Mouse (Mus musculus): ENCODE data around the gene Evx2. TPM values are rescaled to one million over a fixed set of nuclear protein-coding genes. Genes with fewer than 3 reads are reported as not detected.

The Evx2 gene
- total RNA-seq, 2 experiments from 2014 or later: 0.07 TPM; not detected in 1

DNA sequence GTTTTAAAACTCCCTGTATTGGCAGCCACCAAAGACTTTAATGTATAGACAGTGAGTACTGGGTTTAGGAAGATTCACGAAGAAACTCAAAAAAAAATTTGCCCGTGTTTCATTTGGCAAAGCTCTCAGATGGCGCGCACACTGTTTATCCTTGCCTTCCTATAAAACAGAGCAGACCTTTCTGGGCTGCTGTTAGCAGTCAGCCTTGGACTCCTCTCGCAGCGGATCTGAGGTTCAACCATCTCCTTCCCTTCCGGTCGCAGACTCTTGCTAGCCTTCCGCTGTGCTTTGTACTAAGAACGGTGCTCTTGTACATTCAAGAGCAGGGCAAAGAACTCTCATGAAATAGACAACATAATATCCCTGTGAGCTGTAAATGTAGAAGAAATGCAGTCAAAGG, 39.0 kb downstream of the Evx2 start:
- DNase-seq: no peak

DNA sequence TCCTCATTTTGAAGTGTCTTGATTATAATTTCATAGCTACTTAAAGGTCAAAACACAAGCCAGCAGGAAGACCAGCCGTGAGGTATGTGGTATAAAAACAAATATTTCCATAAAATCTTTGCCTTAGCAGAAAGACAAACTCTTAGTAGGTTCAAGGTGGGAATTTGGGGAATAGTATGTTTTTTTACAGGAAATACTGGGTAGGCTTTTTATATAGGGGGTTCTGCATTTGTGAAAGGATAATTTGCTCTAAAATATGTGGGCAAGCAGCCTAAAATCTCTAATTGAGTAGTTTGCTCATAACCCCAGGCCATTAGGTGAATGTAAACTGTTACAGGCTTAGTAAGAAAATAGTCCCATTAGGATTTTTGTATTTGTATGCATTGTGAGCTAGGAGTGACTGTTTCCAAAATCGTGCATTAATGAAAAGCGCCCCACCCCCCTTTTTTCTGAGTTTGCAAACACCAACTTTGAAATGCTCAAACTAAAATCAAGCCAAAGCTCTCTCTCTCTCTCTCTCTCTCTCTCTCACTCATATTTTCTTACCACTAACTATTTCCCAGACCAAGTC, 39.6 kb downstream of the Evx2 start:
- no peak for DNase-seq

DNA sequence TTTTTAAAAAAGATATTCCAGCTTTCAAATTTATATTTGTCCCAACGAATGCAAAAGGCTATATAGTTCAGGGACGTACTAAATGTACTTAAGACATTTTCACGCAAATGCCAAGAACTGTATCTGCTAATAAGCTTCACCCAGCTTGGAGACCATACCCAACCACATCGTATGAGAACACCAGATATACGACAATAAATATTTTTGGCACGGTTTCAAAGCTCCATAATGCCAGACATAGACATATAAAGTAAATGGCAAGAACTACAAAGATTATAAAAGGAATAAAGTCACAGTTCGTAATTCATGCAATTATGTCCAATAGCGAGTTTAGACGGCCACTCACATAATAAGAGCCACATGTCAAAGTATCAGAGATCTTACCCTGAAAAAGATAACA, 41.7 kb downstream of the Evx2 start:
- no peak for DNase-seq

DNA sequence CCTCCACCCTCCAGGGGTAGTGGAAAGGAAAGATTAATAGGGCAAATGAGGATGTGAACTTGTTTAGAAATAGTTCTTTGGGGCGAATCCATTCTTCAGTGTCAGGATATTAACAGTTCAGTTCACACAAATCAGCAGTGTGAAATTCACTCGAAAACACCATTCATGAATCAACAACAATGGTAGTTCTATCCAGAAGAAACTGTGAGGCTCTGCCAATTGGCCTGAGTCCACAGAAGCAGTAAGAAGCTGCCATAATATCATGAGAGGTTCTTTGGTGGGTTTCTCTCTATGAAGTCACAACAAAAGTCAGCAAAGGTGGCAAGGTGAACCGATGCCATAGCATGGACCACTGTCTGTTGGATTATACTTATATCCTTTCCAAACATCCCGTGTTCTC, 48.0 kb downstream of the Evx2 start:
- no peak for DNase-seq

DNA sequence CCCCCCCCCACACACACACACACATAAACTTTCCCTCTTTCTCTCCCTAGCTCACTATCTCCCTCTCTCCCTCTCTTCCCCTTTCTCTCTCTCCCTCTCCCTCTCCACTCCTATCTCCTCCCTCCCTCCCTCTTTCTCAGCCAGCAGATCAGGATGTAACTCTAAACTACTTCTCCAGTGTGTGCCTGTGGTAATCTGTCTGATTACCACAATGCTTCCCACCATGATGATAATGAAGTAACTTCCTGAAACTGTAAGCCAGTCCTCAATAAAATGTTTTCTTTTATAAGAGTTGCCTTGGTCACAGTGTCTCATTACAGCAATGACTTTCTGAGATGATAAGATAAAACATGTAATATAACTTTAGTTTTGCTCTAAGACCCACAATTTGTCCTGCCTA, 50.0 kb downstream of the Evx2 start:
- no peak for DNase-seq

DNA sequence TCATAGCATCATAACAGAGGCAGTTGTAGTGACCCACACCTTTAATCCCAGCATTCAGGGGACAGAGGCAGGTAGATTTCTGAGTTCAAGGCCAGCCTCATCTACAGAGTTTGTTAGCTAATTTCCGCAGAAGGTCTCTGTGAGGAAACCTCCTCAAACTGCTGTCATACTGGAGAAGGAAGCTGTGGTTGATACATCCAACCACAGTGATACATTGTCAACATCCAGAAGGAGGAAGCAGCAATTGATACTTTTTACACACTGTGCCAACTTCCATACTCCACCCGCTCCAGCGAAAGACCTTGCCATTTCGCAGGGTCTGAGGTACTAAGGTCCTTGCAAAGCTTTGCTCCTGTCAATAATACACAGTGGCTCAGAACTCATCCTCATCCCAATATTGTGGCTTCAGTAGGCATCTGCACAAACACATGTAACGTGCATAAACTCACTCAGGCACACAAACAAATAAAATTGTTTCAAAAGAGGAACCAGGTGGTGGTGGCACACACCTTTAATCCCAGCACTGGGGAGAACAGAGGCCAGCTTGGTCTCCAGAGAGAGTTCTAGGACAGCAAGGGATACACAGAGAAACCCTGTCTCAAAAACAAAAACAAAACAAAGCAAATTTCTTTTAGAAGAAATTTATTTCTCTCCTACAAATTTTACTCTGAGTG, 53.1 kb downstream of the Evx2 start:
- no peak for DNase-seq

DNA sequence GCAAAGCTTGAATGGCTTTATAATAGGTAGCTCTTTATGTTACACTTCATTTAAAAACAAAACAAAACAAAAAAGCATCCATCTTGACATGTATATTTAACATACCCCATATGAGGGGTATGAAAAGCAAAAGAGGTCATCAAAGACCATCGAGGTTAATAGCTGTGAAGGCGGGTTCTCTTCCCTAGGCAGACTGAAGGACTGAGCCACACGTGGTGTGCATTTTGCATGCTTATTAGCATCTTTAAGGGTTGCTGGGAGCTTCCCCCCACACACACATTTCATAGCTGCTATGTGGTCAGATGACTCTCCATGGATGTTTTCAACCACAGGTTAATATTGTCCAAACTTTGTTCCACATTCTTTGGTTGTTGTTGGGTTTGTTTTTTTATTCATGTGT, 55.3 kb downstream of the Evx2 start:
- no peak for DNase-seq

Small RNAs within 50 kb of the gene (microRNA-seq; reads per million reads assigned to microRNA genes)
- gene Gm44463: 0 reads per million in 2 experiments

Other genes with a start within 250 kb of the Evx2 start
- gene Lnpk, start 80.1 kb downstream of the Evx2 start, total RNA-seq (2021): 10 to 100 TPM; 62.4 to 66.0 TPM
- gene Hoxd13, start 8.8 kb upstream of the Evx2 start, total RNA-seq (2021): not detected
- gene Hoxd12, start 15.5 kb upstream of the Evx2 start, total RNA-seq (2021): not detected
- gene Hoxd11, start 20.0 kb upstream of the Evx2 start, total RNA-seq (2021): under 1 TPM; 0.23 to 0.56 TPM
- gene Hoxd10, start 32.4 kb upstream of the Evx2 start, total RNA-seq (2021): 1 to 10 TPM; 3.9 to 4.5 TPM
- gene Hoxd9, start 38.2 kb upstream of the Evx2 start, total RNA-seq (2021): 10 to 100 TPM; 12.6 to 16.1 TPM
- gene Hoxd8, start 45.1 kb upstream of the Evx2 start, total RNA-seq (2021): 10 to 100 TPM; 38.3 to 46.1 TPM
- gene Hoxd3, start 52.4 kb upstream of the Evx2 start, total RNA-seq (2021): under 1 TPM in 1 of 2 experiments, not detected in 1; 0.26 TPM
- 1 to 10 TPM; 2.1 to 4.8 TPM for gene Hoxd4, start 52.4 kb upstream of the Evx2 start, total RNA-seq (2021)
- gene Gm28230, start 67.2 kb upstream of the Evx2 start, total RNA-seq (2021): under 1 TPM; 0.21 to 0.43 TPM
- not detected for gene Hoxd1, start 103.4 kb upstream of the Evx2 start, total RNA-seq (2021)
- gene Mtx2, start 166.2 kb upstream of the Evx2 start, total RNA-seq (2021): 10 to 100 TPM; 49.5 to 51.0 TPM

Data from gastrocnemius, postnatal 10 days (tissue).